Mouse (Mus musculus): ENCODE data around the gene Spock2. TPM values are rescaled to one million over a fixed set of nuclear protein-coding genes. Genes with fewer than 3 reads are reported as not detected.

Spock2 gene
- polyA plus RNA-seq (2014; fragmentation: Illumina TruSeq; extraction: RNeasy Lipid Tissue Mini Kit (QIAGEN cat#74804); ENCODE audit: low replicate concordance), result 0.97 TPM

GRCm38 (mm10) chr10:60106146-60106530 is at the start of gene Spock2:
Gene Spock2, plus strand, starts transcription at chr10:60106219.

Other genes starting within 250 kb of the Spock2 start
- 5.5 TPM for gene Dnajb12, start 226.7 kb upstream of the Spock2 start, polyA plus RNA-seq (2014; fragmentation: Illumina TruSeq; extraction: RNeasy Lipid Tissue Mini Kit (QIAGEN cat#74804); ENCODE audit: low replicate concordance)
- gene Ddit4, start 154.4 kb upstream of the Spock2 start, polyA plus RNA-seq (2014; fragmentation: Illumina TruSeq; extraction: RNeasy Lipid Tissue Mini Kit (QIAGEN cat#74804); ENCODE audit: low replicate concordance), result 2.4 TPM
- 5.1 TPM for gene Ascc1, start 103.4 kb upstream of the Spock2 start, polyA plus RNA-seq (2014; fragmentation: Illumina TruSeq; extraction: RNeasy Lipid Tissue Mini Kit (QIAGEN cat#74804); ENCODE audit: low replicate concordance)
- 18.3 TPM for gene Anapc16, start 103.1 kb upstream of the Spock2 start, polyA plus RNA-seq (2014; fragmentation: Illumina TruSeq; extraction: RNeasy Lipid Tissue Mini Kit (QIAGEN cat#74804); ENCODE audit: low replicate concordance)
- gene Chst3, start 113.0 kb downstream of the Spock2 start, polyA plus RNA-seq (2014; fragmentation: Illumina TruSeq; extraction: RNeasy Lipid Tissue Mini Kit (QIAGEN cat#74804); ENCODE audit: low replicate concordance), result 0.48 TPM
- 37.7 TPM for gene Psap, start 171.4 kb downstream of the Spock2 start, polyA plus RNA-seq (2014; fragmentation: Illumina TruSeq; extraction: RNeasy Lipid Tissue Mini Kit (QIAGEN cat#74804); ENCODE audit: low replicate concordance)
- 2.6 TPM for gene Vsir, start 240.6 kb downstream of the Spock2 start, polyA plus RNA-seq (2014; fragmentation: Illumina TruSeq; extraction: RNeasy Lipid Tissue Mini Kit (QIAGEN cat#74804); ENCODE audit: low replicate concordance)

Measured in small intestine, adult 10 weeks (tissue).